Mouse (Mus musculus) midbrain, embryonic 14.5 days (tissue): ENCODE measurements around the gene Slc2a13. TPM values are rescaled to one million over a fixed set of nuclear protein-coding genes. Genes with fewer than 3 reads are reported as not detected.

Source experiments
- ATAC-seq: fragments of 200-750 bp; cut with Nextera tagmentation; 2 replicates; pipeline ENCODE4 v1.8.0; 2017; ENCODE audit warnings: moderate number of reproducible peaks, moderate library complexity; ENCODE audit not compliant: low FRiP score, low TSS enrichment
- DNase-seq: peaks from one replicate; pipeline ENCODE4 v3.0.0-alpha.2; 2015
- H3K27ac ChIP-seq: fragments of 300-500 bp; sonication (generic); replicated peaks from 2 replicates; pipeline ENCODE4 v1.5.1; 2014; ENCODE audit warnings: mild to moderate bottlenecking, low read depth, low read length, moderate library complexity
- H3K27me3 ChIP-seq: fragments of 300-500 bp; sonication (generic); 2 replicates; pipeline ENCODE4 v1.6.1; 2014; ENCODE audit warnings: low read length, control low read depth, mixed read lengths; ENCODE audit not compliant: control insufficient read depth, insufficient read depth
- H3K36me3 ChIP-seq: fragments of 300-500 bp; sonication (generic); 2 replicates; pipeline ENCODE4 v1.6.1; 2014; ENCODE audit warnings: low read length, control low read depth; ENCODE audit not compliant: control insufficient read depth, insufficient read depth
- H3K4me1 ChIP-seq: fragments of 300-500 bp; sonication (generic); 2 replicates; pipeline ENCODE4 v1.6.1; 2014; ENCODE audit warnings: mild to moderate bottlenecking, antibody characterized with exemption, low read length, control low read depth; ENCODE audit not compliant: control insufficient read depth, insufficient read depth
- H3K4me2 ChIP-seq: fragments of 300-500 bp; sonication (generic); 2 replicates; pipeline ENCODE4 v1.6.1; 2014; ENCODE audit warnings: mild to moderate bottlenecking, low read length, moderate library complexity
- H3K4me3 ChIP-seq: fragments of 300-500 bp; sonication (generic); replicated peaks from 2 replicates; pipeline ENCODE4 v1.5.1; 2014; ENCODE audit warnings: low read depth, low read length
- H3K9ac ChIP-seq: fragments of 300-500 bp; sonication (generic); replicated peaks from 2 replicates; pipeline ENCODE4 v1.6.1; 2014; ENCODE audit warnings: mild to moderate bottlenecking, low read length, moderate library complexity
- H3K9me3 ChIP-seq: fragments of 300-500 bp; sonication (generic); 2 replicates; pipeline ENCODE4 v1.6.1; 2016; ENCODE audit warnings: low read length, control low read depth, mixed read lengths; ENCODE audit not compliant: control insufficient read depth
- WGBS: fragments of 180-500 bp; shearing (Covaris S2); extraction: QIAGEN DNeasy Blood & Tissue Kit; methylation state at CpG from one replicate; pipeline ENCODE4 v1.1.7; 2014; 5-methylcytosine and 5-hydroxymethylcytosine counted together
- polyA plus RNA-seq: library from polyadenylated mRNA; unstranded; fragments of >200 nt; fragmentation: Nextera tagmentation; extraction: Ambion mirVana; gene quantifications from 2 replicates; pipeline ENCODE4 v1.2.1, GENCODE M21; 2014

Gene Slc2a13
- polyA plus RNA-seq, 1 experiment from 2014 or later: 4.1 TPM

- Histone ChIP-seq H3K36me3 (no peaks in the 10 kb centered on the region), H3K27me3 (0 out of 2 replicates have a peak, but pooled peaks cover 5% of the 10 kb centered on the region), H3K4me3 (peak overlapping the region; percentile 77), H3K4me2 (peak overlapping the region; percentile 97), H3K9me3 (no peaks in the 10 kb centered on the region), H3K4me1 (peaks cover 12% of the 10 kb centered on the region; the same call in 1 of the 2 replicates), H3K27ac (peak overlapping the region; percentile 85), H3K9ac (peak overlapping the region; percentile 80)
- WGBS: under 1% methylated on average over 87 of the region's 91 CpGs
- ATAC-seq (peak; percentile 69), DNase-seq (no peak)
Observed at GRCm38 (mm10) chr15:91572421-91573069, 516 bp downstream of the Slc2a13 start.

GRCm38 (mm10) chr15:91571981-91572380, 1.1 kb downstream of the Slc2a13 start:
- 8% methylated on average over 8 of the region's 8 CpGs for WGBS
- Histone ChIP-seq H3K36me3 (no peaks in the 10 kb centered on the region), H3K27me3 (0 out of 2 replicates have a peak, but pooled peaks cover 5% of the 10 kb centered on the region), H3K9me3 (no peaks in the 10 kb centered on the region), H3K4me1 (peaks cover 12% of the 10 kb centered on the region; the same call in 1 of the 2 replicates), H3K27ac (no peak overlapping the region), H3K9ac (peak overlapping the region; percentile 80), H3K4me2 (peak overlapping the region; percentile 97), H3K4me3 (peak overlapping the region; percentile 77)
- no peak for DNase-seq
- ATAC-seq: no peak

GRCm38 (mm10) chr15:91566784-91567183, 6.3 kb downstream of the Slc2a13 start:
- DNase-seq: no peak
- no peaks in the 10 kb centered on the region for H3K9me3 ChIP-seq
- WGBS: 78% methylated on average over 8 of the region's 8 CpGs
- H3K4me2 ChIP-seq: no peak overlapping the region
- H3K4me3 ChIP-seq: no peak overlapping the region
- no peak for ATAC-seq
- no peak overlapping the region for H3K27ac ChIP-seq
- H3K36me3 ChIP-seq: no peaks in the 10 kb centered on the region
- H3K4me1 ChIP-seq: peaks cover 8% of the 10 kb centered on the region; the same call in 1 of the 2 replicates
- no peak overlapping the region for H3K9ac ChIP-seq
- 0 out of 2 replicates have a peak, but pooled peaks cover 5% of the 10 kb centered on the region for H3K27me3 ChIP-seq

GRCm38 (mm10) chr15:91565025-91565605, 7.9 kb downstream of the Slc2a13 start:
- no peak overlapping the region for H3K27ac ChIP-seq
- H3K9me3 ChIP-seq: no peaks in the 10 kb centered on the region
- DNase-seq (no peak), ATAC-seq (no peak)
- H3K4me1 ChIP-seq: no peaks in the 10 kb centered on the region
- H3K36me3 ChIP-seq: no peaks in the 10 kb centered on the region
- no peak overlapping the region for H3K4me2 ChIP-seq
- H3K9ac ChIP-seq: no peak overlapping the region
- H3K4me3 ChIP-seq: no peak overlapping the region
- no peaks in the 10 kb centered on the region for H3K27me3 ChIP-seq
- 92% methylated on average over 11 of the region's 11 CpGs for WGBS

DNA sequence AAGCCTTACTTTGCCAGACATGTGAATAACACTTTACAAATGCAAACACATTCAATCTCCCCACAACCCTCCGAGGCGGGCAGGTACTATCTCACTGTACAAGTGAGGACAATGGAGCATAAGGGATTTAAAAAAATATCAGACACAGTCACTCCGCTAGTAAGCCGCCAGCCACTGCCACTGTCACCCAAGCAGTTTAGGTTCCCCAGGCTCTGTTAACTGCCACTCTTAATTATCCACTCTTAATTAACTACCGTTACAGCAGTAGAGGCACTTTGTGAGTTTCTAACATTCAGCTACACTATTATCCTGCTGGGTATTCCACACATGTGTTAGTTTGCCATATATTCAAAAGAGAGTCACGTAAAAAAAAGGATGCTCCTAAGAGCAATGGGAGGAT, 11.3 kb downstream of the Slc2a13 start:
- no peak overlapping the region for H3K27ac ChIP-seq
- ATAC-seq (no peak), DNase-seq (no peak)
- H3K27me3 ChIP-seq: no peaks in the 10 kb centered on the region
- H3K4me2 ChIP-seq: no peak overlapping the region
- H3K9me3 ChIP-seq: no peaks in the 10 kb centered on the region
- H3K36me3 ChIP-seq: no peaks in the 10 kb centered on the region
- H3K4me3 ChIP-seq: no peak overlapping the region
- WGBS: 80% methylated on average over 6 of the region's 6 CpGs
- no peaks in the 10 kb centered on the region for H3K4me1 ChIP-seq
- no peak overlapping the region for H3K9ac ChIP-seq

DNA sequence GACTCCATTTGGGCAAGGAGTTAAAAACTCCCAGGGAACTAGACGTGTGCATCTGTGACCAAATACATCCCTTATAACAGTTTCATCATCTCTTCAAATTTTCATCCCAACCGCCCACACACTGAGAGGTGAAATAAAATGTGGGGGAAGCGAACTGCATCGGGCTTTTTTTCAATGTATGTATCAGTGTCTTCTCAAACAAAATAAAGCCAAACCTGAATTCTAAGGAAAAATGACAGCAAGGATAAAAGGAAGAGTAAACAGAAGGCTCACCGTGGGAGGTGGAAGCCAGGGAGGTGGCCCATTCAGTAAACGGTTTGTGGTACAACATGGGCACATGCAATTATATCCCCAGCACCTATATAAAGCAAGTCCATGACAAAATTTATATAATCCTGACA, 17.7 kb downstream of the Slc2a13 start:
- DNase-seq (no peak), ATAC-seq (no peak)
- no peaks in the 10 kb centered on the region for H3K36me3 ChIP-seq
- no peak overlapping the region for H3K27ac ChIP-seq
- H3K4me2 ChIP-seq: no peak overlapping the region
- H3K9ac ChIP-seq: no peak overlapping the region
- H3K4me1 ChIP-seq: no peaks in the 10 kb centered on the region
- no peaks in the 10 kb centered on the region for H3K9me3 ChIP-seq
- H3K4me3 ChIP-seq: no peak overlapping the region
- H3K27me3 ChIP-seq: no peaks in the 10 kb centered on the region
- WGBS: 87% methylated on average over 6 of the region's 6 CpGs

GRCm38 (mm10) chr15:91548586-91549268, 24.3 kb downstream of the Slc2a13 start:
- no peaks in the 10 kb centered on the region for H3K27me3 ChIP-seq
- H3K9me3 ChIP-seq: no peaks in the 10 kb centered on the region
- H3K4me3 ChIP-seq: no peak overlapping the region
- no peak for ATAC-seq
- H3K4me1 ChIP-seq: no peaks in the 10 kb centered on the region
- no peaks in the 10 kb centered on the region for H3K36me3 ChIP-seq
- 73% methylated on average over 12 of the region's 12 CpGs for WGBS
- no peak overlapping the region for H3K27ac ChIP-seq
- H3K4me2 ChIP-seq: no peak overlapping the region
- H3K9ac ChIP-seq: no peak overlapping the region
- peak; percentile 25 for DNase-seq

DNA sequence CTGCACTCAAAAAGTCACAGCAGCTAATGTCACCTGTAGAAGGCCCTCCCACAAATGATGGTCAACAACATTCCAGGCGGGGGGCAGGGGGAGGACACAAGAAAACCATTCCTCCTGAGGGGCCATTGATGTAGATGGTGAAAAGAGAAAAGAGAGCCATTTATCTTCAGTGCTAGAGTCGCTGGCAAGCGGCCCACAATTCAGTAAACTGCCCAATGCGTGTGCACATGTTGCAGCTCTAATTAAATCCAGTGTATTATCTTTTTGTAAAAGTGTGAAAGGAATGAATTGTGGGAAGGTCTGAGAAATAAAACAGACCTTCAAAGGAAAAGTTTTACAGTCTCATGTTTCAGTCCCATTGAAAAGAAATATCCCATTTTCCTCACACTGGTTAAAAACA, 28.5 kb downstream of the Slc2a13 start:
- Histone ChIP-seq H3K9ac (no peak overlapping the region), H3K27ac (no peak overlapping the region), H3K4me3 (no peak overlapping the region), H3K4me2 (no peak overlapping the region), H3K9me3 (no peaks in the 10 kb centered on the region), H3K27me3 (no peaks in the 10 kb centered on the region), H3K4me1 (no peaks in the 10 kb centered on the region), H3K36me3 (no peaks in the 10 kb centered on the region)
- ATAC-seq (no peak), DNase-seq (no peak)
- WGBS: 79% methylated on average over 4 of the region's 4 CpGs
